Mouse (Mus musculus) lung, embryonic 14.5 days (tissue): ENCODE measurements around the gene Hist1h2bf. TPM values are rescaled to one million over a fixed set of nuclear protein-coding genes. Genes with fewer than 3 reads are reported as not detected.

Experiments
- ATAC-seq: fragments of 200-750 bp; cut with Nextera tagmentation; 2 replicates; pipeline ENCODE4 v1.8.0; 2017; ENCODE audit warnings: mild to moderate bottlenecking, moderate TSS enrichment, moderate library complexity; ENCODE audit not compliant: insufficient read depth
- DNase-seq: peaks from one replicate; pipeline ENCODE4 v3.0.0-alpha.2; 2015
- H3K27ac ChIP-seq: fragments of 300-500 bp; sonication (generic); 2 replicates; pipeline ENCODE4 v1.5.1; 2014; ENCODE audit warnings: low read depth, mild to moderate bottlenecking, moderate library complexity
- H3K27me3 ChIP-seq: fragments of 300-500 bp; sonication (generic); 2 replicates; pipeline ENCODE4 v1.6.1; 2014; ENCODE audit warnings: low read length, control low read depth; ENCODE audit not compliant: insufficient read depth
- H3K36me3 ChIP-seq: fragments of 300-500 bp; sonication (generic); 2 replicates; pipeline ENCODE4 v1.6.1; 2014; ENCODE audit warnings: control low read depth; ENCODE audit not compliant: insufficient read depth
- H3K4me1 ChIP-seq: fragments of 300-500 bp; sonication (generic); 2 replicates; pipeline ENCODE4 v1.6.1; 2014; ENCODE audit warnings: antibody characterized with exemption, control low read depth; ENCODE audit not compliant: insufficient read depth
- H3K4me2 ChIP-seq: fragments of 300-500 bp; sonication (generic); 2 replicates; pipeline ENCODE4 v1.6.1; 2014; ENCODE audit warnings: mild to moderate bottlenecking
- H3K4me3 ChIP-seq: fragments of 300-500 bp; sonication (generic); 2 replicates; pipeline ENCODE4 v1.5.1; 2014; ENCODE audit warnings: low read depth, low read length
- H3K9ac ChIP-seq: fragments of 300-500 bp; sonication (generic); 2 replicates; pipeline ENCODE4 v1.6.1; 2014
- H3K9me3 ChIP-seq: fragments of 300-500 bp; sonication (generic); 2 replicates; pipeline ENCODE4 v1.6.1; 2016; ENCODE audit warnings: low read depth, low read length, control low read depth
- CTCF ChIP-seq: IDR thresholded peaks from 2 replicates; pipeline ENCODE4 v1.5.1; 2016; ENCODE audit warnings: antibody characterized with exemption, low read depth
- WGBS: fragments of 180-500 bp; shearing (Covaris S2); extraction: QIAGEN DNeasy Blood & Tissue Kit; methylation state at CpG from one replicate; pipeline ENCODE4 v1.1.7; 2014; 5-methylcytosine and 5-hydroxymethylcytosine counted together
- microRNA-seq: library from miRNA; unstranded; fragments of <30 nt; microRNA quantifications from one replicate; pipeline ENCODE4, GENCODE M21; 2016; ENCODE audit warnings: borderline number of aligned reads
- polyA plus RNA-seq: library from polyadenylated mRNA; unstranded; fragments of >200 nt; fragmentation: Nextera tagmentation; extraction: Ambion mirVana; gene quantifications from 2 replicates; pipeline ENCODE4 v1.2.1, GENCODE M21; 2014

Gene Hist1h2bf
- polyA plus RNA-seq, 1 experiment from 2014 or later = 12.2 TPM

- WGBS = 10% methylated on average over 2 of the region's 2 CpGs
- Histone ChIP-seq H3K36me3 (no peaks in the 10 kb centered on the region), H3K4me1 (peaks cover 19% of the 10 kb centered on the region; the same call in 1 of the 2 replicates), H3K4me2 (peak overlapping the region; percentile 63), H3K27me3 (no peaks in the 10 kb centered on the region), H3K9me3 (no peaks in the 10 kb centered on the region), H3K27ac (peak overlapping the region; percentile 99), H3K9ac (peak overlapping the region; percentile 89), H3K4me3 (peak overlapping the region; percentile 53)
- no peak for ATAC-seq
- TF ChIP-seq CTCF = no peak
- peak; percentile 30 for DNase-seq
Observed at GRCm38 (mm10) chr13:23529480-23530165, 44.4 kb downstream of the Hist1h2bf start.

- no peak overlapping the region for H3K4me3 ChIP-seq
- no peak overlapping the region for H3K9ac ChIP-seq
- H3K27ac ChIP-seq = peak overlapping the region; percentile 19; the same call in 1 of the 2 replicates
- TF ChIP-seq CTCF = no peak
- WGBS = 67% methylated on average over 5 of the region's 5 CpGs
- no peak for DNase-seq
- ATAC-seq = no peak
- H3K27me3 ChIP-seq = no peaks in the 10 kb centered on the region
- peak overlapping the region; percentile 63 for H3K4me2 ChIP-seq
- H3K36me3 ChIP-seq = no peaks in the 10 kb centered on the region
- no peaks in the 10 kb centered on the region for H3K9me3 ChIP-seq
- H3K4me1 ChIP-seq = peaks cover 19% of the 10 kb centered on the region; the same call in 1 of the 2 replicates
Observed at GRCm38 (mm10) chr13:23529005-23529404, 45.0 kb downstream of the Hist1h2bf start.

GRCm38 (mm10) chr13:23526312-23526711, 47.7 kb downstream of the Hist1h2bf start:
- peak; percentile 28; the same call in 1 of the 2 replicates for ATAC-seq
- WGBS = under 1% methylated on average over 17 of the region's 17 CpGs
- no peaks in the 10 kb centered on the region for H3K27me3 ChIP-seq
- H3K4me1 ChIP-seq = 0 out of 2 replicates have a peak, but pooled peaks cover 10% of the 10 kb centered on the region
- no peaks in the 10 kb centered on the region for H3K9me3 ChIP-seq
- peak; percentile 99 for DNase-seq
- H3K4me2 ChIP-seq = peak overlapping the region; percentile 53
- H3K36me3 ChIP-seq = no peaks in the 10 kb centered on the region
- peak overlapping the region; percentile 48 for H3K27ac ChIP-seq
- H3K4me3 ChIP-seq = peak overlapping the region; percentile 36
- TF ChIP-seq CTCF = no peak
- H3K9ac ChIP-seq = peak overlapping the region; percentile 38

GRCm38 (mm10) chr13:23525901-23526300, 48.1 kb downstream of the Hist1h2bf start:
- Histone ChIP-seq H3K4me1 (0 out of 2 replicates have a peak, but pooled peaks cover 10% of the 10 kb centered on the region), H3K27me3 (no peaks in the 10 kb centered on the region), H3K27ac (no peak overlapping the region), H3K4me3 (peak overlapping the region; percentile 36), H3K9ac (peak overlapping the region; percentile 13; the same call in 1 of the 2 replicates), H3K4me2 (peak overlapping the region; percentile 53), H3K36me3 (no peaks in the 10 kb centered on the region), H3K9me3 (no peaks in the 10 kb centered on the region)
- ATAC-seq = no peak
- TF ChIP-seq CTCF = no peak
- WGBS = 1% methylated on average over 10 of the region's 10 CpGs
- DNase-seq = peak; percentile 74

GRCm38 (mm10) chr13:23524654-23525053, 49.3 kb downstream of the Hist1h2bf start:
- no peak; the same call in 1 of the 2 replicates for ATAC-seq
- H3K4me3 ChIP-seq = no peak overlapping the region
- no peaks in the 10 kb centered on the region for H3K36me3 ChIP-seq
- peak; percentile 90 for DNase-seq
- H3K4me1 ChIP-seq = 0 out of 2 replicates have a peak, but pooled peaks cover 10% of the 10 kb centered on the region
- WGBS = 5% methylated on average over 5 of the region's 5 CpGs
- H3K4me2 ChIP-seq = 0 out of 2 replicates have a peak overlapping the region, but pooled peaks have one; percentile 20
- TF ChIP-seq CTCF = peak; percentile 88
- no peak overlapping the region for H3K27ac ChIP-seq
- no peaks in the 10 kb centered on the region for H3K27me3 ChIP-seq
- no peaks in the 10 kb centered on the region for H3K9me3 ChIP-seq
- H3K9ac ChIP-seq = no peak overlapping the region

- H3K36me3 ChIP-seq = no peaks in the 10 kb centered on the region
- H3K27ac ChIP-seq = no peak overlapping the region
- TF ChIP-seq CTCF = no peak
- H3K27me3 ChIP-seq = no peaks in the 10 kb centered on the region
- no peak overlapping the region for H3K9ac ChIP-seq
- H3K4me3 ChIP-seq = no peak overlapping the region
- DNase-seq = no peak
- WGBS = 48% methylated on average over 5 of the region's 5 CpGs
- H3K9me3 ChIP-seq = no peaks in the 10 kb centered on the region
- ATAC-seq = no peak
- H3K4me1 ChIP-seq = 0 out of 2 replicates have a peak, but pooled peaks cover 10% of the 10 kb centered on the region
- no peak overlapping the region for H3K4me2 ChIP-seq
Observed at GRCm38 (mm10) chr13:23523976-23524375, 50.0 kb downstream of the Hist1h2bf start.

Small RNA genes within 50 kb of the gene (microRNA-seq; reads per million reads assigned to microRNA genes)
- gene Gm44297 = not detected
- not detected for gene Gm44359
- gene Gm44394 = not detected

Other genes starting within 250 kb of the Hist1h2bf start
- gene Zfp322a, start 205.0 kb downstream of the Hist1h2bf start, polyA plus RNA-seq = 54.5 and 59.3 TPM in 2 replicates
- 12.7 and 13.5 TPM in 2 replicates for gene Abt1, start 150.3 kb downstream of the Hist1h2bf start, polyA plus RNA-seq
- 0.07 and 0.18 TPM in 2 replicates for gene Btn1a1, start 108.3 kb downstream of the Hist1h2bf start, polyA plus RNA-seq
- 0.63 and 0.73 TPM in 2 replicates for gene Btn2a2, start 85.3 kb downstream of the Hist1h2bf start, polyA plus RNA-seq
- 7.1 and 7.6 TPM in 2 replicates for gene Hist1h4h, start 43.1 kb downstream of the Hist1h2bf start, polyA plus RNA-seq
- gene Hist1h2af, start 40.3 kb downstream of the Hist1h2bf start, polyA plus RNA-seq = 13.0 and 14.6 TPM in 2 replicates
- gene Hist1h3g, start 38.8 kb downstream of the Hist1h2bf start, polyA plus RNA-seq = 6.6 and 7.5 TPM in 2 replicates
- 1.0 and 1.8 TPM in 2 replicates for gene Hist1h2bh, start 30.8 kb downstream of the Hist1h2bf start, polyA plus RNA-seq
- 2.0 and 2.6 TPM in 2 replicates for gene Hist1h3f, start 30.1 kb downstream of the Hist1h2bf start, polyA plus RNA-seq
- 1.4 and 2.7 TPM in 2 replicates for gene Hist1h4f, start 22.5 kb downstream of the Hist1h2bf start, polyA plus RNA-seq
- 0.87 and 0.99 TPM in 2 replicates for gene Hist1h1d, start 20.9 kb downstream of the Hist1h2bf start, polyA plus RNA-seq
- 8.2 and 10.6 TPM in 2 replicates for gene Hist1h3e, start 11.8 kb downstream of the Hist1h2bf start, polyA plus RNA-seq
- 164 and 166 TPM in 2 replicates for gene Hist1h2ae, start 3.0 kb downstream of the Hist1h2bf start, polyA plus RNA-seq
- 14.9 TPM in 2 replicates for gene Hist1h2bg, start 2.8 kb downstream of the Hist1h2bf start, polyA plus RNA-seq
- gene Hist1h2ad, start 185 bp upstream of the Hist1h2bf start, polyA plus RNA-seq = 4.2 and 4.9 TPM in 2 replicates
- 10.0 and 13.9 TPM in 2 replicates for gene Hist1h3d, start 1.6 kb upstream of the Hist1h2bf start, polyA plus RNA-seq
- 144 and 147 TPM in 2 replicates for gene Hist1h4d, start 7.4 kb upstream of the Hist1h2bf start, polyA plus RNA-seq
- 2.5 and 3.0 TPM in 2 replicates for gene Hist1h2be, start 46.9 kb upstream of the Hist1h2bf start, polyA plus RNA-seq
- gene Hist1h1e, start 48.4 kb upstream of the Hist1h2bf start, polyA plus RNA-seq = 22.6 and 25.7 TPM in 2 replicates
- gene Hist1h2ac, start 109.8 kb upstream of the Hist1h2bf start, polyA plus RNA-seq = 1.5 and 2.1 TPM in 2 replicates
- 52.9 and 55.1 TPM in 2 replicates for gene Hist1h2bc, start 110.0 kb upstream of the Hist1h2bf start, polyA plus RNA-seq
- gene Hist1h1t, start 121.6 kb upstream of the Hist1h2bf start, polyA plus RNA-seq = not detected in 2 replicates
- 11.2 and 11.4 TPM in 2 replicates for gene Hist1h4c, start 124.3 kb upstream of the Hist1h2bf start, polyA plus RNA-seq
- 8.4 and 12.1 TPM in 2 replicates for gene Hfe, start 136.7 kb upstream of the Hist1h2bf start, polyA plus RNA-seq
- gene Hist1h1c, start 164.6 kb upstream of the Hist1h2bf start, polyA plus RNA-seq = 30.5 and 32.3 TPM in 2 replicates
- 11.3 and 16.9 TPM in 2 replicates for gene Hist1h3c, start 171.4 kb upstream of the Hist1h2bf start, polyA plus RNA-seq
- gene Hist1h2bb, start 172.5 kb upstream of the Hist1h2bf start, polyA plus RNA-seq = 1.6 and 4.0 TPM in 2 replicates
- 70.8 and 71.5 TPM in 2 replicates for gene Hist1h2ab, start 176.9 kb upstream of the Hist1h2bf start, polyA plus RNA-seq
- gene Hist1h3b, start 178.1 kb upstream of the Hist1h2bf start, polyA plus RNA-seq = 18.4 and 18.7 TPM in 2 replicates
- 4.3 and 7.5 TPM in 2 replicates for gene Hist1h4b, start 182.8 kb upstream of the Hist1h2bf start, polyA plus RNA-seq
- 0.66 TPM in 1 of 2 replicates, not detected in the other for gene Hist1h4a, start 187.0 kb upstream of the Hist1h2bf start, polyA plus RNA-seq
- gene Hist1h3a, start 188.2 kb upstream of the Hist1h2bf start, polyA plus RNA-seq = 7.4 and 9.2 TPM in 2 replicates
- 5.2 and 5.5 TPM in 2 replicates for gene Hist1h1a, start 189.5 kb upstream of the Hist1h2bf start, polyA plus RNA-seq
- 0.12 TPM in 1 of 2 replicates, not detected in the other for gene Trim38, start 195.7 kb upstream of the Hist1h2bf start, polyA plus RNA-seq
- gene Slc17a2, start 232.8 kb upstream of the Hist1h2bf start, polyA plus RNA-seq = 0.08 TPM in 1 of 2 replicates, not detected in the other